Mouse (Mus musculus) liver, embryonic 14.5 days (tissue): Measurements from ENCODE around the gene Ralb. TPM values are rescaled to one million over a fixed set of nuclear protein-coding genes. Genes with fewer than 3 reads are reported as not detected.

ENCODE experiments used
- ATAC-seq: fragments of 200-750 bp; cut with Nextera tagmentation; 2 replicates; pipeline ENCODE4 v1.8.0; 2017; ENCODE audit warnings: moderate number of reproducible peaks, mild to moderate bottlenecking, moderate library complexity; ENCODE audit not compliant: insufficient read depth
- DNase-seq, 3 experiments: peaks; one replicate each; pipeline ENCODE4 v3.0.0-alpha.2; 2012 to 2013; ENCODE audit warnings: low read depth in 3 of 3, low spot score in 3 of 3
- H3K27ac ChIP-seq: fragments of 300-500 bp; sonication (generic); 2 replicates; pipeline ENCODE4 v1.5.1; 2014; ENCODE audit warnings: moderate library complexity, mild to moderate bottlenecking, control low read depth, inconsistent platforms
- H3K27me3 ChIP-seq: fragments of 300-500 bp; sonication (generic); 2 replicates; pipeline ENCODE4 v1.6.1; 2014; ENCODE audit warnings: mild to moderate bottlenecking, low read length, moderate library complexity; ENCODE audit not compliant: control insufficient read depth, insufficient read depth
- H3K36me3 ChIP-seq: fragments of 300-500 bp; sonication (generic); replicated peaks from 2 replicates; pipeline ENCODE4 v1.6.1; 2014; ENCODE audit warnings: low read depth; ENCODE audit not compliant: control insufficient read depth, insufficient read depth
- H3K4me1 ChIP-seq, 2 experiments: fragments of 200-500 bp in 1 of 2; fragments of 300-500 bp in 1 of 2; sonication (generic) in 1 of 2; replicated peaks; 2 replicates each; pipeline ENCODE4 v1.6.1; 2012 to 2014; ENCODE audit warnings: antibody characterized with exemption in 1 of 2, inconsistent platforms in 1 of 2, low read length in 1 of 2; ENCODE audit not compliant: control insufficient read depth in 2 of 2, insufficient read depth in 2 of 2
- H3K4me2 ChIP-seq: fragments of 300-500 bp; sonication (generic); 2 replicates; pipeline ENCODE4 v1.6.1; 2014; ENCODE audit warnings: low read depth, mild to moderate bottlenecking, control low read depth, moderate library complexity
- H3K4me3 ChIP-seq, 2 experiments: fragments of 200-500 bp in 1 of 2; fragments of 300-500 bp in 1 of 2; sonication (generic) in 1 of 2; 2 replicates each; pipeline ENCODE4 v1.5.1; 2012 to 2014; ENCODE audit warnings: low read depth in 2 of 2, low read length in 2 of 2, mild to moderate bottlenecking in 2 of 2, control low read depth in 1 of 2, inconsistent platforms in 1 of 2, moderate library complexity in 1 of 2; ENCODE audit not compliant: insufficient read depth in 1 of 2
- H3K9ac ChIP-seq: fragments of 300-500 bp; sonication (generic); replicated peaks from 2 replicates; pipeline ENCODE4 v1.6.1; 2014; ENCODE audit warnings: mild to moderate bottlenecking, control low read depth, moderate library complexity
- H3K9me3 ChIP-seq: fragments of 300-500 bp; sonication (generic); 2 replicates; pipeline ENCODE4 v1.6.1; 2016; ENCODE audit warnings: low read length, mixed read lengths; ENCODE audit not compliant: control insufficient read depth
- CTCF ChIP-seq: IDR thresholded peaks from 2 replicates; pipeline ENCODE4 v1.5.1; 2016; ENCODE audit warnings: antibody characterized with exemption, low read depth, control low read depth
- EP300 ChIP-seq: IDR thresholded peaks from 2 replicates; pipeline ENCODE4 v1.6.1; 2016; ENCODE audit warnings: antibody characterized with exemption, low read depth
- WGBS: fragments of 180-500 bp; shearing (Covaris S2); extraction: QIAGEN DNeasy Blood & Tissue Kit; methylation state at CpG from one replicate; pipeline ENCODE4 v1.1.7; 2014; ENCODE audit not compliant: insufficient replicate concordance; 5-methylcytosine and 5-hydroxymethylcytosine counted together
- polyA plus RNA-seq, 2 experiments: library from polyadenylated mRNA; depleted of rRNA in 1 of 2; stranded (reverse) in 1 of 2; unstranded in 1 of 2; fragments of >200 nt; fragmentation: Nextera tagmentation in 1 of 2; extraction: Ambion mirVana in 1 of 2; gene quantifications; 2 replicates each; pipeline versions ENCODE4 v1.2.1 to v1.2.3; 2012 to 2014

Ralb gene
- polyA plus RNA-seq, 2 experiments: 11.6 to 25.7 TPM

- Histone ChIP-seq H3K4me3 (peak overlapping the region; percentile 65 to 70; a peak in 3 of 4 replicates), H3K27ac (no peak overlapping the region), H3K36me3 (no peaks in the 10 kb centered on the region), H3K4me1 (peaks cover 6 to 32% of the 10 kb centered on the region in 2 experiments; a peak in 3 of 4 replicates), H3K9ac (no peak overlapping the region), H3K27me3 (no peaks in the 10 kb centered on the region), H3K4me2 (peak overlapping the region; percentile 71), H3K9me3 (no peaks in the 10 kb centered on the region)
- DNase-seq (no peak), ATAC-seq (no peak)
- whole genome bisulfite sequencing: 46% methylated on average over 3 of the region's 3 CpGs
- TF ChIP-seq CTCF (no peak), EP300 (no peak)
These were observed 1.4 kb downstream of the Ralb start for GRCm38 (mm10) chr1:119503181-119503580.

GRCm38 (mm10) chr1:119502729-119503128 is 1.9 kb downstream of the Ralb start:
- DNase-seq (no peak), ATAC-seq (no peak)
- Histone ChIP-seq H3K9ac (no peak overlapping the region), H3K9me3 (no peaks in the 10 kb centered on the region), H3K27me3 (no peaks in the 10 kb centered on the region), H3K4me3 (peak overlapping the region in 1 of 2 experiments; percentile 65; a peak in 2 of 4 replicates), H3K36me3 (no peaks in the 10 kb centered on the region), H3K4me2 (peak overlapping the region; percentile 71), H3K27ac (no peak overlapping the region), H3K4me1 (peaks cover 6 to 32% of the 10 kb centered on the region in 2 experiments; a peak in 3 of 4 replicates)
- TF ChIP-seq CTCF (no peak), EP300 (no peak)
- 75% methylated on average over 11 of the region's 11 CpGs for WGBS

GRCm38 (mm10) chr1:119501881-119502280 is 2.7 kb downstream of the Ralb start:
- Histone ChIP-seq H3K9me3 (no peaks in the 10 kb centered on the region), H3K4me2 (no peak overlapping the region; the same call in 1 of the 2 replicates), H3K4me1 (peaks cover 6 to 34% of the 10 kb centered on the region in 2 experiments; a peak in 3 of 4 replicates), H3K36me3 (no peaks in the 10 kb centered on the region), H3K27me3 (no peaks in the 10 kb centered on the region), H3K4me3 (no peak overlapping the region), H3K27ac (no peak overlapping the region), H3K9ac (no peak overlapping the region; the same call in 1 of the 2 replicates)
- no peak for TF ChIP-seq CTCF
- TF ChIP-seq EP300: no peak
- no peak for DNase-seq
- 25% methylated on average over 8 of the region's 8 CpGs for WGBS
- no peak for ATAC-seq

GRCm38 (mm10) chr1:119499456-119499855 is 5.1 kb downstream of the Ralb start:
- no peak overlapping the region for H3K9ac ChIP-seq
- no peaks in the 10 kb centered on the region for H3K9me3 ChIP-seq
- H3K4me2 ChIP-seq: no peak overlapping the region
- ATAC-seq: no peak
- H3K4me3 ChIP-seq: no peak overlapping the region
- no peaks in the 10 kb centered on the region for H3K27me3 ChIP-seq
- DNase-seq: no peak
- no peak for TF ChIP-seq CTCF
- 67% methylated on average over 10 of the region's 10 CpGs for WGBS
- H3K4me1 ChIP-seq: peaks cover 6 to 30% of the 10 kb centered on the region in 2 experiments; a peak in 3 of 4 replicates
- H3K27ac ChIP-seq: no peak overlapping the region
- no peaks in the 10 kb centered on the region for H3K36me3 ChIP-seq

- 49% methylated on average over 9 of the region's 9 CpGs for WGBS
These were observed 5.9 kb downstream of the Ralb start for GRCm38 (mm10) chr1:119498536-119499231.

More at GRCm38 (mm10) chr1:119498536-119499231, 5.9 kb downstream of the Ralb start:
- TF ChIP-seq EP300: no peak
- TF ChIP-seq CTCF: no peak
- Histone ChIP-seq H3K4me1 (peaks cover 6 to 28% of the 10 kb centered on the region in 2 experiments; a peak in 3 of 4 replicates), H3K4me2 (no peak overlapping the region), H3K27ac (no peak overlapping the region), H3K36me3 (no peaks in the 10 kb centered on the region), H3K27me3 (no peaks in the 10 kb centered on the region), H3K9me3 (no peaks in the 10 kb centered on the region), H3K4me3 (no peak overlapping the region), H3K9ac (no peak overlapping the region)
- DNase-seq (no peak), ATAC-seq (no peak)
